23 mouse cellular contexts compared by ENCODE assay signal in the genomic region with DNA sequence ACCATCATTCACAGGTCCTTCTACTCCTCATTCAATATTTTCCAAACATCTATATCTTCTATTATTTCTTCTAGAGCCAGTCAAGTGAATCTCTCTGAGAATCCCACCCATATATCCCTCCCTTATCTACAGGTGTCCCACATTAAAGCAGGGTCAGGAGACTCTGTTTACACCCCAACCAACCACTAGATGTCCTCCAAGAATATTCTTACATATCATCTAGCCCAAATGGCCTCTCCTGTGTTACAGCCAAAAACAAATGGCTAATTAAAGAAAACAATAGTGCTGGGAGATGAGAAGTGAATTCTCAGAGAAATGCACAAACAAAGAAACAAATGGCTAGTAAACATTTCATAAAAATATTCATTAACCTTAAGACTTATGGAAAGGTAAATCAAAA. TPM values are rescaled to one million over a fixed set of nuclear protein-coding genes. Genes with fewer than 3 reads are reported as not detected.
DNase-seq lines count a peak whose midpoint lies in the region; TF ChIP-seq lines count a peak whose summit lies in the region.
"Had no signal": no experiment of that assay in that cellular context is flagged by ENCODE, and none has a peak within 500 bp of the region (broad histone marks: within the 10 kb centered on the region; RNA-seq: fewer than 3 reads in every experiment).

No protein-coding gene starts in this region.

- H3K79me2 ChIP-seq in CH12.LX (replicated peaks; ENCODE audit: control insufficient read depth, extremely low read depth, insufficient read depth, poor library complexity, severe bottlenecking): no peaks in the 10 kb centered on the region

- TF ChIP-seq RAD21 in CH12.LX (IDR thresholded peaks at IDR 0.05; ENCODE audit: low read depth, low read length): peak; percentile 52

- H3K27ac ChIP-seq in CH12.LX (ENCODE audit: insufficient read depth, low read depth): no peak overlapping the region
- H3K27ac ChIP-seq: heart, embryonic 10.5 days; hindbrain, embryonic 15.5 days; liver, embryonic 14.5 days; midbrain, embryonic 12.5 days had no signal

- no peak for TF ChIP-seq EP300 in CH12.LX (IDR thresholded peaks at IDR 0.05; ENCODE audit: low read length)

- dilution Hi-C loops in CH12.LX (cut with MboI; ENCODE audit: extremely low pct_ligation_motif_present, extremely low pct_unique_long_range_greater_than_20kb, low sequenced_read_pairs): no loop called here

- peak in 1 of 2 experiments; percentile 63; a peak in 2 of 4 replicates for TF ChIP-seq CTCF in CH12.LX (conservative IDR thresholded peaks at IDR 0.05 in 1 of 2, IDR thresholded peaks at IDR 0.05 in 1 of 2; ENCODE audit: low read depth in 2 of 2, low read length in 2 of 2)

- H3K4me3 ChIP-seq in CH12.LX (replicated peaks in 1 of 3; ENCODE audit: low read depth in 2 of 3, low read length in 2 of 3, poor library complexity in 1 of 3): no peak overlapping the region
- H3K4me3 ChIP-seq: heart, embryonic 10.5 days; hindbrain, embryonic 15.5 days; midbrain, embryonic 12.5 days; myocyte had no signal

- no peaks in the 10 kb centered on the region for H3K4me1 ChIP-seq in CH12.LX (ENCODE audit: control insufficient read depth in 1 of 2, insufficient read depth in 2 of 2)
- H3K4me1 ChIP-seq: heart, embryonic 10.5 days; hindbrain, embryonic 15.5 days; midbrain, embryonic 12.5 days had no signal

- H3K9ac ChIP-seq in CH12.LX (ENCODE audit: insufficient read depth, low read depth): no peak overlapping the region
- H3K9ac ChIP-seq: hindbrain, embryonic 15.5 days; liver, embryonic 14.5 days; midbrain, embryonic 12.5 days had no signal

- no peaks in the 10 kb centered on the region for H3K36me3 ChIP-seq in CH12.LX (replicated peaks in 1 of 2; ENCODE audit: control insufficient read depth in 1 of 2, insufficient read depth in 1 of 2, low read length in 1 of 2)
- H3K36me3 ChIP-seq: heart, embryonic 10.5 days; hindbrain, embryonic 15.5 days; midbrain, embryonic 12.5 days had no signal

- in situ Hi-C loops in CH12.LX (cut with MboI; ENCODE audit: low pct_ligation_motif_present, low pct_unique_long_range_greater_than_20kb, low sequenced_read_pairs): no loop called here

- no peaks in the 10 kb centered on the region for H3K27me3 ChIP-seq in CH12.LX (replicated peaks)
- H3K27me3 ChIP-seq: hindbrain, embryonic 15.5 days; midbrain, embryonic 12.5 days had no signal

- peak; percentile 9 for DNase-seq in kidney, adult 9 months
- DNase-seq in kidney, postnatal 25 days: no peak
- DNase-seq in 3T3-L1 (ENCODE audit: low read depth, low spot score) (peak; percentile 36), CH12.LX (ENCODE audit: extremely low read depth) (no peak), adipocyte (ENCODE audit: low spot score) (peak; percentile 45)
- DNase-seq in natural killer cell, adult 2 months (ENCODE audit: low spot score in 2 of 2): no peak
- no peak for DNase-seq in adrenal gland, postnatal 14 days
- DNase-seq in right cerebral cortex, postnatal 10 days (ENCODE audit: low spot score in 2 of 2): no peak
- DNase-seq: cerebellum, adult 9-11 months; gastrocnemius, postnatal 25 days; kidney, adult 18-20 months; left cerebral cortex, postnatal 4 days; lung, postnatal 14 days; spleen, adult 18-20 months; thymus, postnatal 36 days had no signal

- H3K4me2 ChIP-seq in CH12.LX (ENCODE audit: insufficient read depth, low read depth, poor library complexity, severe bottlenecking): no peak overlapping the region
- H3K4me2 ChIP-seq: hindbrain, embryonic 15.5 days; midbrain, embryonic 12.5 days had no signal

- no peaks in the 10 kb centered on the region for H3K9me3 ChIP-seq in CH12.LX (replicated peaks; ENCODE audit: low read length)
- H3K9me3 ChIP-seq: heart, embryonic 10.5 days; hindbrain, embryonic 15.5 days; midbrain, embryonic 12.5 days had no signal

- TF ChIP-seq POLR2A in CH12.LX (IDR thresholded peaks at IDR 0.05; ENCODE audit: low read depth, low read length): no peak

TF ChIP-seq in CH12.LX, 34 proteins besides CTCF, POLR2A, EP300 and RAD21:
- no peak for TF ChIP-seq GABPA (IDR thresholded peaks at IDR 0.05; ENCODE audit: insufficient replicate concordance, low read depth, low read length)
- TF ChIP-seq USF2 (conservative IDR thresholded peaks at IDR 0.05; ENCODE audit: low read depth, low read length): no peak
- TF ChIP-seq SMC3 (IDR thresholded peaks at IDR 0.05; ENCODE audit: low read depth, low read length): peak; percentile 55

RNA-seq across cellular contexts. Expression of a gene that starts 17.7 kb away (rescaled TPM):
- total RNA-seq in CH12.LX (2012; rRNA removed): not detected in 2 replicates
- not detected in 2 replicates for total RNA-seq in CH12.LX (2014; rRNA removed)
- polyA plus RNA-seq in CH12.LX (2012; ENCODE audit: insufficient read length, low read depth): not detected in 2 replicates
- 1.2 TPM in 1 of 2 replicates, not detected in the other for total RNA-seq in adrenal gland, postnatal 14 days (2021)
- total RNA-seq: left cerebral cortex, postnatal 4 days; neutrophil, adult 5-6 weeks had no signal
- polyA plus RNA-seq: CD4-positive, CD25-positive, alpha-beta regulatory T cell, adult 4 months; forebrain, embryonic 11.5 days; heart, embryonic 10.5 days; hindbrain, embryonic 15.5 days; liver, embryonic 14.5 days; midbrain, embryonic 12.5 days; myocyte had no signal

Comparison
In these comparisons a context has a peak if more than half of its experiments do, and no peak if none do; other contexts are left out.
1. DNase-seq: peak in kidney, adult 9 months (single experiment), 3T3-L1 (single experiment) and adipocyte (single experiment); none in kidney, postnatal 25 days (0 of 2), CH12.LX (single experiment), natural killer cell, adult 2 months (0 of 2), adrenal gland, postnatal 14 days (single experiment) and right cerebral cortex, postnatal 10 days (0 of 2).